Mouse (Mus musculus) liver, adult 2 months (tissue): ENCODE measurements at regions not wholly inside any gene's neighbourhood (a gene's known extent, or its start where the extent isn't known, plus 50 kb on each side); places are given as distances from the start of the nearest gene placed in this dataset.

Experiments
- CTCF ChIP-seq: fragments of 200-500 bp; IDR thresholded peaks from 2 replicates; pipeline ENCODE4 v1.5.1; 2011; ENCODE audit warnings: low read depth, low read length, control low read depth
- POLR2A ChIP-seq: fragments of 200-500 bp; IDR thresholded peaks from 2 replicates; pipeline ENCODE4 v1.6.1; 2011; ENCODE audit warnings: low read length, control low read depth; ENCODE audit not compliant: insufficient read depth; ENCODE audit errors: extremely low read depth

- TF ChIP-seq CTCF (peak; percentile 16; the same call in 1 of the 2 replicates), POLR2A (no peak)
These were observed 380.9 kb upstream of the Mmadhc start for GRCm38 (mm10) chr2:50677456-50677855.
